Mouse (Mus musculus) ES-Bruce4 (cell line): ENCODE data around the gene Gm43720.

Source experiments
- CTCF ChIP-seq: IDR thresholded peaks from one replicate; pipeline ENCODE4 v1.8.1; 2011; ENCODE audit warnings: low read depth, low read length
- POLR2A ChIP-seq: IDR thresholded peaks from one replicate; pipeline ENCODE4 v1.8.1; 2011; ENCODE audit warnings: low read length; ENCODE audit not compliant: insufficient read depth

- TF ChIP-seq CTCF (no peak), POLR2A (no peak)
Observed at GRCm38 (mm10) chr5:138219864-138220263, 59.9 kb downstream of the Gm43720 start.
